In the genomic region with DNA sequence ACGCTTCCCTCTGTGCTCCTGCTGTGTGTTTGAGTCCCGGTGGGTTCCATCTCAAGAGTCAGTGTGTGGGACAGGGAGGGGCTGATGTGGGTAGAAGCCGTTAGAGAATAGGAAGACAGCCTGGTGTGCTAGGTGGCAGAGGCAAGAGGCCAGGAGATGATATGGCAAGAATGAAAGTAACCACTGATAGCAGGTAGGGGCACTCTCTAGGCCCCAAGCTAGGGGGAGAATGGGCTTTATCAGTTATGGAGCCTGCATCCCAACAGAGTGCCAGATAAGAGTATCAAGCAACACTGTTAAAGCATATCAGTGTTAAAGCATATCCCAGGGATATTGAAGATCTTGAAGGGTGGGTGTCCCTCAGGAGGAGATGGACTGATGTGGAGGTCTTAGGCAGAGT, we compare ENCODE assay signal across 13 mouse cellular contexts.
"Had no signal": no experiment of that assay in that cellular context is flagged by ENCODE, and none has a peak within 500 bp of the region (broad histone marks: within the 10 kb centered on the region; RNA-seq: fewer than 3 reads in every experiment).

No protein-coding gene starts in this region.

- DNase-seq: kidney, postnatal 10 days; kidney, postnatal 4 days; left cerebral cortex, postnatal 4 days; lung, adult 18-20 months; lung, postnatal 36 days; right cerebral cortex, postnatal 14 days; thymus, postnatal 4 days had no signal

- H3K9me3 ChIP-seq: limb, embryonic 13.5 days; megakaryocyte, embryonic 14.5 days; midbrain, embryonic 12.5 days had no signal

- H3K9ac ChIP-seq: limb, embryonic 13.5 days; midbrain, embryonic 12.5 days had no signal

- H3K4me3 ChIP-seq: layer of hippocampus, adult 2 months; limb, embryonic 13.5 days; megakaryocyte, embryonic 14.5 days; midbrain, embryonic 12.5 days had no signal

- ATAC-seq: intestine, postnatal 0 days; lung, postnatal 0 days had no signal

- H3K4me1 ChIP-seq: limb, embryonic 13.5 days; midbrain, embryonic 12.5 days had no signal

- H3K4me2 ChIP-seq: limb, embryonic 13.5 days; midbrain, embryonic 12.5 days had no signal

- H3K27ac ChIP-seq: layer of hippocampus, adult 2 months; limb, embryonic 13.5 days; midbrain, embryonic 12.5 days had no signal

- H3K27me3 ChIP-seq: limb, embryonic 13.5 days; megakaryocyte, embryonic 14.5 days; midbrain, embryonic 12.5 days had no signal
